Mouse (Mus musculus) embryonic facial prominence, embryonic 13.5 days (tissue): ENCODE results near the gene Fam240a. TPM values are rescaled to one million over a fixed set of nuclear protein-coding genes. Genes with fewer than 3 reads are reported as not detected.
A peak's percentile ranks its signal among the peaks of the same experiment; 100 is the strongest.

Source experiments
- ATAC-seq: fragments of 200-750 bp; cut with Nextera tagmentation; 2 replicates; pipeline ENCODE4 v1.8.0; 2017; ENCODE audit warnings: low read depth; ENCODE audit not compliant: insufficient number of reproducible peaks, insufficient read depth, low FRiP score, low TSS enrichment
- H3K27ac ChIP-seq: fragments of 300-500 bp; sonication (generic); 2 replicates; pipeline ENCODE4 v1.5.1; 2015; ENCODE audit warnings: moderate library complexity, mild to moderate bottlenecking, inconsistent platforms
- H3K27me3 ChIP-seq: fragments of 300-500 bp; sonication (generic); 2 replicates; pipeline ENCODE4 v1.6.1; 2015; ENCODE audit warnings: mild to moderate bottlenecking, inconsistent platforms
- H3K36me3 ChIP-seq: fragments of 300-500 bp; sonication (generic); 2 replicates; pipeline ENCODE4 v1.6.1; 2015; ENCODE audit warnings: mild to moderate bottlenecking, inconsistent platforms
- H3K4me1 ChIP-seq: fragments of 300-500 bp; sonication (generic); 2 replicates; pipeline ENCODE4 v1.6.1; 2015; ENCODE audit warnings: inconsistent platforms
- H3K4me2 ChIP-seq: fragments of 300-500 bp; sonication (generic); 2 replicates; pipeline ENCODE4 v1.6.1; 2015; ENCODE audit warnings: moderate library complexity, mild to moderate bottlenecking, inconsistent platforms
- H3K4me3 ChIP-seq: fragments of 300-500 bp; sonication (generic); 2 replicates; pipeline ENCODE4 v1.5.1; 2015; ENCODE audit warnings: mild to moderate bottlenecking, inconsistent platforms
- H3K9ac ChIP-seq: fragments of 300-500 bp; sonication (generic); 2 replicates; pipeline ENCODE4 v1.6.1; 2015; ENCODE audit warnings: mild to moderate bottlenecking, inconsistent platforms
- H3K9me3 ChIP-seq: fragments of 300-500 bp; sonication (generic); 2 replicates; pipeline ENCODE4 v1.6.1; 2016; ENCODE audit warnings: inconsistent platforms
- WGBS: fragments of 180-500 bp; shearing (Covaris S2); methylation state at CpG from one replicate; pipeline ENCODE4 v1.1.7; 2015; ENCODE audit warnings: mixed read lengths; 5-methylcytosine and 5-hydroxymethylcytosine counted together
- polyA plus RNA-seq: library from polyadenylated mRNA; unstranded; fragments of >200 nt; fragmentation: Nextera tagmentation; extraction: Ambion mirVana; gene quantifications from 2 replicates; pipeline ENCODE4 v1.2.1, GENCODE M21; 2015

The Fam240a gene
- polyA plus RNA-seq, 1 experiment from 2014 or later: not detected

DNA sequence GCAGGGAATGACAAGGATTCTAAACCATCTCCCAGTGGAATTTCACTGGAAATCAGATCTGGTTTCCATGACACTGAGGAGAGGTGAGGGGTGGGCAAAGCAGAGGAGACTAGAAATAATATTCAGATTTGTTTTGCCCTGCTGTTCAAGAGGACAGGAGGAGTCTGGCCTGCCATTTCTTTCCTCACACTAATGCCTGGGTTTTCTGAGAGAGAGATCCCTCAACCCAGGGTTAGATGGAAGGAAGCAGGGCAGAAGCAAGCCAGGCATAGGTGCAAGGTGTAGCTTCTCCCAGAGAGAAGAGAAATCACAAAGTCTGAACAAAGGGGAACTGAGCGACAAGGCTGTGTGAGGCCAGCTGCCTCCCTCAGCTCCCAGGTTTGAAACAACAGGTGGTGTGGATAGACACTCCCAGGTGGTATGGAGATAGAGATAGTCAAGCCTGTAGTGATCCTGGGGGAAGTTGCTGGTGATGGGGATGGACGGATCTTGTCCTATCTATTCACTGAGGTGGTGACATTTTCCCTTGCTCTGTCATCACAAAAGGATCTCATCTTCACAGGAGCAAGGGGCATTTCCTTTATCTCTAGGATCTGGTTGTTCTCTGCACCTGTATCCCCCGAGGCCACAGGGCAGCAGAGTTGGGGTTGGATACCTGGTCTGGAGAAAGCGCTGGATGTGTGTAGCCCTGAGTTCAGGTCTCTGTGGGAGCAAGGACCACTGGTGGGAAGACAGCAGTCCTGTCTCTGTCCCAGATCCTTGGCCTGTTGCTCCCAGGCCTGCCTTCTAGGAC lies 8.6 kb downstream of the Fam240a start:
- no peak overlapping the region for H3K4me3 ChIP-seq
- no peak for ATAC-seq
- no peaks in the 10 kb centered on the region; the same call in 1 of the 2 replicates for H3K27me3 ChIP-seq
- H3K4me2 ChIP-seq: no peak overlapping the region
- H3K27ac ChIP-seq: no peak overlapping the region
- WGBS: 77% methylated on average over 4 of the region's 4 CpGs
- H3K4me1 ChIP-seq: peaks cover 9% of the 10 kb centered on the region; the same call in 1 of the 2 replicates
- no peaks in the 10 kb centered on the region for H3K9me3 ChIP-seq
- no peaks in the 10 kb centered on the region for H3K36me3 ChIP-seq
- no peak overlapping the region for H3K9ac ChIP-seq

DNA sequence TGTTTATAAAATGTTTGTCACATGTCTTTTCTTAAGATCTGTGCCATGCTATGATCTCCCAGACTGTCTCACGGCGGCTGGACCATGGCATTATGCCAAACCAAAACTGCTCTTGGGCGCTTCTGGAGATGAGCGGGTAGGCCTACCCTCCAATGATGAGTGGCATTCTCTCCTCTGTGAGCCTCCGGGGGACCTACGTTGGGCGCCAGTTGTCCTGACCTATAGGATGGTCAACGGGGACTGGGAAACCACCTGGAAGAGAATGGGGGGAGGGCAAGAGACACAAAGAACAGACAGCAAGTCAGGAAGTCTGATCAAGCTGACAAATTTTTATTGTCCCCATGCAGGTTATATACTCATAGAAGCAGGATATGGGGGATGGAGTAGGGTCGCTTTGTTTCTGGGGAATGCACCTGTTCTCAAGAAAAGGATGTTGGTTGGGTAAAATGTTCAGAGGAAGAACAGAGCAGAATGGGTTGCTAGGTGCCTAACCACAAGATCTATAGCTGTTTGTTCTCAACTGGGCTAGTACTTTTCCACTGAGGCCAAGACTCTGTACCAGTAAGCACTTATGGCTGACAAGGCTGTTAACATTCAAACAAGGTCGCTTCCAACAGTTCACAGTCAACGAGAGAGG lies 9.3 kb downstream of the Fam240a start:
- Histone ChIP-seq H3K4me1 (peaks cover 6% of the 10 kb centered on the region; the same call in 1 of the 2 replicates), H3K27ac (no peak overlapping the region), H3K9ac (no peak overlapping the region), H3K27me3 (no peaks in the 10 kb centered on the region; the same call in 1 of the 2 replicates), H3K9me3 (no peaks in the 10 kb centered on the region), H3K4me3 (no peak overlapping the region), H3K36me3 (no peaks in the 10 kb centered on the region), H3K4me2 (no peak overlapping the region)
- WGBS: 89% methylated on average over 11 of the region's 11 CpGs
- no peak for ATAC-seq

- H3K27me3 ChIP-seq: no peaks in the 10 kb centered on the region; the same call in 1 of the 2 replicates
- 83% methylated on average over 4 of the region's 4 CpGs for WGBS
- no peak overlapping the region for H3K4me3 ChIP-seq
- no peaks in the 10 kb centered on the region for H3K36me3 ChIP-seq
- H3K4me1 ChIP-seq: no peaks in the 10 kb centered on the region
- no peak overlapping the region for H3K9ac ChIP-seq
- no peaks in the 10 kb centered on the region for H3K9me3 ChIP-seq
- H3K27ac ChIP-seq: no peak overlapping the region
- H3K4me2 ChIP-seq: no peak overlapping the region
- ATAC-seq: no peak
These were observed 14.4 kb downstream of the Fam240a start for GRCm38 (mm10) chr9:110902271-110902670.

GRCm38 (mm10) chr9:110901204-110901603 lies 15.5 kb downstream of the Fam240a start:
- no peak overlapping the region for H3K27ac ChIP-seq
- H3K27me3 ChIP-seq: no peaks in the 10 kb centered on the region; the same call in 1 of the 2 replicates
- no peak for ATAC-seq
- H3K9me3 ChIP-seq: no peaks in the 10 kb centered on the region
- no peak overlapping the region for H3K4me2 ChIP-seq
- peaks cover 7% of the 10 kb centered on the region; the same call in 1 of the 2 replicates for H3K4me1 ChIP-seq
- no peaks in the 10 kb centered on the region for H3K36me3 ChIP-seq
- WGBS: 79% methylated on average over 6 of the region's 6 CpGs
- H3K4me3 ChIP-seq: no peak overlapping the region
- no peak overlapping the region for H3K9ac ChIP-seq

DNA sequence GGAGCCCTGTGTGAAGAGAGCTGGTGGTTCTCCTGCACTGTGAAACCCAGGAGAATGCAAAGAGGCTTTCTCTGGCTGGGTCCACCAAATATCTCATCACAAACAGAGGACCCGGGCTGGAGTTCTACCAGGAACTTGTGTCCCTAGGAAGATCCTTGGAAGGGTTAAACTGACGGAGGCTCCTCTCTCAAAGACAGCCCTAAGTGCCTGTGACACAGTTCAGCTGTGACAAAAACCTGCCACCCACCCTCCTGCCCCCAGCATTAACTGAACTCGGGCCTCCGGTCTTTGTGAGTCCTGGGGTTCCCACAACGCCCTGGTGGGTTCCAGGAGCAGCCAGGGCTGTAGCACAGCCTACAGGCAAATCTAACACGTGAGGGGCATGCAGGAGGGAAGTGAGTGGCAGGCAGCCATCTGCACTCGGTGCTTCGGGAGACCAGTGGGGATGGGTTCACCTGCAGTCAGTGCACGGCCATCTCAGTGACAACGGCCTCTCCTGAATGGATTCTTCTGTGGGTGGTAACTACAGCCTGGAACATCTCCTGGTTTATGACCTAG lies 17.1 kb downstream of the Fam240a start:
- ATAC-seq: no peak
- 61% methylated on average over 10 of the region's 10 CpGs for WGBS
- Histone ChIP-seq H3K4me1 (peaks cover 10% of the 10 kb centered on the region; the same call in 1 of the 2 replicates), H3K27me3 (no peaks in the 10 kb centered on the region; the same call in 1 of the 2 replicates), H3K9ac (no peak overlapping the region), H3K27ac (no peak overlapping the region), H3K9me3 (no peaks in the 10 kb centered on the region), H3K4me3 (no peak overlapping the region), H3K4me2 (no peak overlapping the region), H3K36me3 (no peaks in the 10 kb centered on the region)

DNA sequence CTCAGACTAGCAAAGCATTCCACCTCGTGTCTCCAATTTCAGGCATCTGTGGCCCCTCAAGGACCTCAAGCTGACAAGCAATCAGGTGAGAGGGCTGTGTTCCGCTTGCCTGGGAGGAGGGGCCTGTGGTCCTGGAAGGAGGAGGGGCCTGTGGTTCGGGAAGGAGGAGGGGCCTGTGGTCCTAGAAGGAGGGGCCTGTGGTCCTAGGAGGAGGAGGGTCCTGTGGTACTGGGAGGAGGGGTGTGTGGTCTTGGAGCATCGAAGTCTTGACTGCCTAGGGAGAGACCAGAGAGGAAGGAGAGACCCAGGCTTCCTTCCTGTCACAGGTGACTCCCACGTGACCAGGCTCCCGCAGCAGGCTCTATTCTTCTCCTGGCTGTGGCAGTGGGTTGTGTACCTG lies 20.1 kb downstream of the Fam240a start:
- H3K4me2 ChIP-seq: peak overlapping the region; percentile 40
- ATAC-seq: peak; percentile 6; the same call in 1 of the 2 replicates
- no peak overlapping the region for H3K4me3 ChIP-seq
- no peak overlapping the region for H3K27ac ChIP-seq
- no peaks in the 10 kb centered on the region for H3K9me3 ChIP-seq
- no peaks in the 10 kb centered on the region for H3K36me3 ChIP-seq
- H3K4me1 ChIP-seq: peaks cover 10% of the 10 kb centered on the region; the same call in 1 of the 2 replicates
- H3K27me3 ChIP-seq: no peaks in the 10 kb centered on the region; the same call in 1 of the 2 replicates
- 1% methylated on average over 6 of the region's 6 CpGs for WGBS
- no peak overlapping the region for H3K9ac ChIP-seq

DNA sequence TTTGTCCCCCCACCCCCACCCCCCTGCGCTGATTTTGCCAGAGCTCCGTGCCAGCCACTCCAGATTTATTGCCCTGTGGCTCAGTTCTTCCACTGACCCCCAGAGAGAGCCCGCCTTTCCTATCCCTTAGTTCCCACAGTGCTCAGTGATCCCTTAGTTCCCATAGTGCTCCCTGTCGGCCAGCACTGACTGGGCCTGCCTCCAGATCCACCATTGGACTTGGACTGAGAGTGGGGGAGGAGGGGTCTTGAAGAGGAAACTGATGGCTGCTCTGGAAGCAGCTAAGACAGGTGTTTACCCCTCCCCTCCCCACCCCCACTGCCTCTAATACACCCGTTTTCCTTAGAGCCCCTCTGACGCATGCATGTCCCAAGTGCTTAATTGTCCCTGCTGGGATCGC lies 20.7 kb downstream of the Fam240a start:
- Histone ChIP-seq H3K27ac (no peak overlapping the region), H3K4me3 (no peak overlapping the region), H3K4me2 (peak overlapping the region; percentile 40), H3K4me1 (peaks cover 10% of the 10 kb centered on the region; the same call in 1 of the 2 replicates), H3K9me3 (no peaks in the 10 kb centered on the region), H3K9ac (no peak overlapping the region), H3K27me3 (no peaks in the 10 kb centered on the region; the same call in 1 of the 2 replicates), H3K36me3 (no peaks in the 10 kb centered on the region)
- WGBS: 16% methylated on average over 7 of the region's 7 CpGs
- ATAC-seq: no peak

- Histone ChIP-seq H3K4me3 (no peak overlapping the region), H3K4me2 (no peak overlapping the region), H3K4me1 (peaks cover 10% of the 10 kb centered on the region; the same call in 1 of the 2 replicates), H3K36me3 (no peaks in the 10 kb centered on the region), H3K27ac (no peak overlapping the region), H3K27me3 (no peaks in the 10 kb centered on the region; the same call in 1 of the 2 replicates), H3K9ac (no peak overlapping the region), H3K9me3 (no peaks in the 10 kb centered on the region)
- WGBS: 52% methylated on average over 5 of the region's 5 CpGs
- ATAC-seq: no peak
These were observed 21.2 kb downstream of the Fam240a start for GRCm38 (mm10) chr9:110895507-110895906.

- no peak for ATAC-seq
- Histone ChIP-seq H3K27me3 (no peaks in the 10 kb centered on the region; the same call in 1 of the 2 replicates), H3K9me3 (no peaks in the 10 kb centered on the region), H3K9ac (no peak overlapping the region), H3K4me3 (no peak overlapping the region), H3K4me2 (no peak overlapping the region), H3K36me3 (no peaks in the 10 kb centered on the region), H3K27ac (no peak overlapping the region), H3K4me1 (peaks cover 15% of the 10 kb centered on the region; the same call in 1 of the 2 replicates)
- WGBS: 67% methylated on average over 10 of the region's 10 CpGs
These were observed 23.2 kb downstream of the Fam240a start for GRCm38 (mm10) chr9:110893429-110893828.

DNA sequence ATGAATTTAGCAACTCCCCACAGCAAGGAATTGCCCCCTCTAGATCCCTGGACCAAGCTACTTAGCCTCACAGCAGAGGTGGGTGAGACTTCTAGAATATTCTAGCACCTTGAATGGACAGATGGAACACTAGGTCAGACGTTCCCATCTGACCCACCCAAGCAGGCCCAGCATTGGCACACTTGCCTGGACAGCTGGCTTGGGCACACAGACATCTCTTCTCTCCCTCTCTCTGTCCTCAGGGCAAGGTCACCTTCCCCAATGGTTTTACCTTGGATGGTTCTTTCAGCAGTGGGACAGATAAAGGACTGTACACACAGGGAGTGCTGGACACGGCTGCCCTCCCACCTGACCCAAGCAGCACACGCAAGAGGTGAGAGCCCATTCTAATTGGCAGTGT lies 24.1 kb downstream of the Fam240a start:
- no peak for ATAC-seq
- H3K4me2 ChIP-seq: no peak overlapping the region
- H3K9ac ChIP-seq: no peak overlapping the region
- WGBS: 89% methylated on average over 3 of the region's 3 CpGs
- H3K4me3 ChIP-seq: no peak overlapping the region
- H3K9me3 ChIP-seq: no peaks in the 10 kb centered on the region
- H3K27me3 ChIP-seq: no peaks in the 10 kb centered on the region; the same call in 1 of the 2 replicates
- H3K27ac ChIP-seq: no peak overlapping the region
- no peaks in the 10 kb centered on the region for H3K36me3 ChIP-seq
- peaks cover 15% of the 10 kb centered on the region; the same call in 1 of the 2 replicates for H3K4me1 ChIP-seq

- 82% methylated on average over 12 of the region's 12 CpGs for WGBS
These were observed 25.4 kb downstream of the Fam240a start for GRCm38 (mm10) chr9:110891077-110891828.

More at GRCm38 (mm10) chr9:110891077-110891828, 25.4 kb downstream of the Fam240a start:
- Histone ChIP-seq H3K27me3 (no peaks in the 10 kb centered on the region; the same call in 1 of the 2 replicates), H3K9ac (no peak overlapping the region), H3K27ac (no peak overlapping the region), H3K4me2 (no peak overlapping the region), H3K4me1 (peaks cover 9% of the 10 kb centered on the region; the same call in 1 of the 2 replicates), H3K9me3 (no peaks in the 10 kb centered on the region), H3K36me3 (no peaks in the 10 kb centered on the region), H3K4me3 (no peak overlapping the region)
- ATAC-seq: no peak
